Mouse (Mus musculus): ENCODE results near the gene Stard13. TPM values are rescaled to one million over a fixed set of nuclear protein-coding genes. Genes with fewer than 3 reads are reported as not detected.

Gene Stard13
- polyA plus RNA-seq, 1 experiment from 2014 or later = 20.6 TPM

GRCm38 (mm10) chr5:151071430-151071829 lies 162.2 kb downstream of the Stard13 start:
- Histone ChIP-seq H3K27me3 (ENCODE audit: control insufficient read depth, insufficient read depth, low read depth, low read length) (no peaks in the 10 kb centered on the region), H3K4me2 (ENCODE audit: low read depth, low read length) (no peak overlapping the region), H3K36me3 (ENCODE audit: control insufficient read depth, insufficient read depth, low read length) (peaks cover 4% of the 10 kb centered on the region), H3K9ac (ENCODE audit: low read length) (no peak overlapping the region), H3K4me3 (ENCODE audit: low read length) (no peak overlapping the region), H3K27ac (ENCODE audit: low read length) (no peak overlapping the region), H3K4me1 (replicated peaks; ENCODE audit: control insufficient read depth, insufficient read depth, low read length) (peaks cover 7% of the 10 kb centered on the region; the same call in 1 of the 2 replicates), H3K9me3 (ENCODE audit: control insufficient read depth, low read length) (peaks cover 5% of the 10 kb centered on the region; the same call in 1 of the 2 replicates)
- WGBS = 35% methylated on average over 6 of the region's 6 CpGs
- ATAC-seq (ENCODE audit: low read depth) = 0 out of 2 replicates have a peak, but pooled peaks have one; percentile 38

- Histone ChIP-seq H3K9me3 (ENCODE audit: control insufficient read depth, low read length) (peaks cover 5% of the 10 kb centered on the region; the same call in 1 of the 2 replicates), H3K27ac (ENCODE audit: low read length) (no peak overlapping the region), H3K36me3 (ENCODE audit: control insufficient read depth, insufficient read depth, low read length) (peaks cover 4% of the 10 kb centered on the region), H3K4me3 (ENCODE audit: low read length) (no peak overlapping the region), H3K4me2 (ENCODE audit: low read depth, low read length) (no peak overlapping the region), H3K27me3 (ENCODE audit: control insufficient read depth, insufficient read depth, low read depth, low read length) (no peaks in the 10 kb centered on the region), H3K4me1 (replicated peaks; ENCODE audit: control insufficient read depth, insufficient read depth, low read length) (peaks cover 9% of the 10 kb centered on the region; the same call in 1 of the 2 replicates), H3K9ac (ENCODE audit: low read length) (no peak overlapping the region)
- no peak for ATAC-seq (ENCODE audit: low read depth)
- WGBS = 66% methylated on average over 6 of the region's 6 CpGs
These were observed 162.7 kb downstream of the Stard13 start for GRCm38 (mm10) chr5:151070896-151071295.

GRCm38 (mm10) chr5:151069569-151069968 lies 164.1 kb downstream of the Stard13 start:
- no peak overlapping the region for H3K4me2 ChIP-seq (ENCODE audit: low read depth, low read length)
- no peak overlapping the region for H3K4me3 ChIP-seq (ENCODE audit: low read length)
- no peaks in the 10 kb centered on the region for H3K27me3 ChIP-seq (ENCODE audit: control insufficient read depth, insufficient read depth, low read depth, low read length)
- no peak overlapping the region for H3K9ac ChIP-seq (ENCODE audit: low read length)
- peaks cover 4% of the 10 kb centered on the region; the same call in 1 of the 2 replicates for H3K36me3 ChIP-seq (ENCODE audit: control insufficient read depth, insufficient read depth, low read length)
- H3K4me1 ChIP-seq (replicated peaks; ENCODE audit: control insufficient read depth, insufficient read depth, low read length) = peaks cover 10% of the 10 kb centered on the region; the same call in 1 of the 2 replicates
- H3K27ac ChIP-seq (ENCODE audit: low read length) = no peak overlapping the region
- 61% methylated on average over 2 of the region's 2 CpGs for WGBS
- H3K9me3 ChIP-seq (ENCODE audit: control insufficient read depth, low read length) = no peaks in the 10 kb centered on the region
- ATAC-seq (ENCODE audit: low read depth) = no peak

- Histone ChIP-seq H3K9me3 (ENCODE audit: control insufficient read depth, low read length) (peaks cover 8% of the 10 kb centered on the region; the same call in 1 of the 2 replicates), H3K27ac (ENCODE audit: low read length) (peak overlapping the region; percentile 61)
- WGBS = 52% methylated on average over 5 of the region's 5 CpGs
These were observed 167.6 kb downstream of the Stard13 start for GRCm38 (mm10) chr5:151066016-151066415.

GRCm38 (mm10) chr5:151065228-151065627 lies 168.4 kb downstream of the Stard13 start:
- Histone ChIP-seq H3K36me3 (ENCODE audit: control insufficient read depth, insufficient read depth, low read length) (peaks cover 25% of the 10 kb centered on the region), H3K4me3 (ENCODE audit: low read length) (no peak overlapping the region), H3K9me3 (ENCODE audit: control insufficient read depth, low read length) (peaks cover 8% of the 10 kb centered on the region; the same call in 1 of the 2 replicates), H3K4me2 (ENCODE audit: low read depth, low read length) (no peak overlapping the region), H3K9ac (ENCODE audit: low read length) (no peak overlapping the region), H3K27me3 (ENCODE audit: control insufficient read depth, insufficient read depth, low read depth, low read length) (no peaks in the 10 kb centered on the region), H3K27ac (ENCODE audit: low read length) (peak overlapping the region; percentile 61), H3K4me1 (replicated peaks; ENCODE audit: control insufficient read depth, insufficient read depth, low read length) (peaks cover 11% of the 10 kb centered on the region)
- 67% methylated on average over 1 of the region's 1 CpGs for WGBS
- ATAC-seq (ENCODE audit: low read depth) = peak; percentile 18; the same call in 1 of the 2 replicates

More at GRCm38 (mm10) chr5:151066016-151066415, 167.6 kb downstream of the Stard13 start:
- Histone ChIP-seq H3K4me3 (ENCODE audit: low read length) (no peak overlapping the region), H3K36me3 (ENCODE audit: control insufficient read depth, insufficient read depth, low read length) (peaks cover 25% of the 10 kb centered on the region), H3K27me3 (ENCODE audit: control insufficient read depth, insufficient read depth, low read depth, low read length) (no peaks in the 10 kb centered on the region), H3K4me1 (replicated peaks; ENCODE audit: control insufficient read depth, insufficient read depth, low read length) (0 out of 2 replicates have a peak, but pooled peaks cover 5% of the 10 kb centered on the region), H3K4me2 (ENCODE audit: low read depth, low read length) (no peak overlapping the region), H3K9ac (ENCODE audit: low read length) (no peak overlapping the region)
- ATAC-seq (ENCODE audit: low read depth) = peak; percentile 57

GRCm38 (mm10) chr5:151061942-151062341 lies 171.7 kb downstream of the Stard13 start:
- Histone ChIP-seq H3K9me3 (ENCODE audit: control insufficient read depth, low read length) (peaks cover 8% of the 10 kb centered on the region; the same call in 1 of the 2 replicates), H3K9ac (ENCODE audit: low read length) (no peak overlapping the region), H3K4me2 (ENCODE audit: low read depth, low read length) (no peak overlapping the region), H3K36me3 (ENCODE audit: control insufficient read depth, insufficient read depth, low read length) (peaks cover 25% of the 10 kb centered on the region), H3K27ac (ENCODE audit: low read length) (no peak overlapping the region), H3K27me3 (ENCODE audit: control insufficient read depth, insufficient read depth, low read depth, low read length) (no peaks in the 10 kb centered on the region), H3K4me1 (replicated peaks; ENCODE audit: control insufficient read depth, insufficient read depth, low read length) (peaks cover 14% of the 10 kb centered on the region), H3K4me3 (ENCODE audit: low read length) (no peak overlapping the region)
- WGBS = 97% methylated on average over 2 of the region's 2 CpGs
- no peak for ATAC-seq (ENCODE audit: low read depth)

- Histone ChIP-seq H3K9me3 (ENCODE audit: control insufficient read depth, low read length) (peaks cover 8% of the 10 kb centered on the region; the same call in 1 of the 2 replicates), H3K27me3 (ENCODE audit: control insufficient read depth, insufficient read depth, low read depth, low read length) (no peaks in the 10 kb centered on the region), H3K4me1 (replicated peaks; ENCODE audit: control insufficient read depth, insufficient read depth, low read length) (peaks cover 22% of the 10 kb centered on the region), H3K4me3 (ENCODE audit: low read length) (no peak overlapping the region), H3K4me2 (ENCODE audit: low read depth, low read length) (no peak overlapping the region), H3K9ac (ENCODE audit: low read length) (no peak overlapping the region), H3K27ac (ENCODE audit: low read length) (peak overlapping the region; percentile 70), H3K36me3 (ENCODE audit: control insufficient read depth, insufficient read depth, low read length) (peaks cover 29% of the 10 kb centered on the region)
- 50% methylated on average over 12 of the region's 12 CpGs for WGBS
- peak; percentile 45; the same call in 1 of the 2 replicates for ATAC-seq (ENCODE audit: low read depth)
These were observed 173.2 kb downstream of the Stard13 start for GRCm38 (mm10) chr5:151060476-151060875.

GRCm38 (mm10) chr5:151059772-151060171 lies 173.9 kb downstream of the Stard13 start:
- H3K27ac ChIP-seq (ENCODE audit: low read length) = no peak overlapping the region

GRCm38 (mm10) chr5:151059352-151059751 lies 174.3 kb downstream of the Stard13 start:
- WGBS = 88% methylated on average over 10 of the region's 10 CpGs
- Histone ChIP-seq H3K27me3 (ENCODE audit: control insufficient read depth, insufficient read depth, low read depth, low read length) (no peaks in the 10 kb centered on the region), H3K4me1 (replicated peaks; ENCODE audit: control insufficient read depth, insufficient read depth, low read length) (peaks cover 32% of the 10 kb centered on the region), H3K4me3 (ENCODE audit: low read length) (no peak overlapping the region), H3K36me3 (ENCODE audit: control insufficient read depth, insufficient read depth, low read length) (peaks cover 33% of the 10 kb centered on the region), H3K9me3 (ENCODE audit: control insufficient read depth, low read length) (peaks cover 8% of the 10 kb centered on the region; the same call in 1 of the 2 replicates), H3K4me2 (ENCODE audit: low read depth, low read length) (no peak overlapping the region), H3K9ac (ENCODE audit: low read length) (no peak overlapping the region), H3K27ac (ENCODE audit: low read length) (no peak overlapping the region)
- ATAC-seq (ENCODE audit: low read depth) = no peak

More at GRCm38 (mm10) chr5:151059772-151060171, 173.9 kb downstream of the Stard13 start:
- ATAC-seq (ENCODE audit: low read depth) = no peak
- Histone ChIP-seq H3K36me3 (ENCODE audit: control insufficient read depth, insufficient read depth, low read length) (peaks cover 33% of the 10 kb centered on the region), H3K4me2 (ENCODE audit: low read depth, low read length) (no peak overlapping the region), H3K9ac (ENCODE audit: low read length) (no peak overlapping the region), H3K27me3 (ENCODE audit: control insufficient read depth, insufficient read depth, low read depth, low read length) (no peaks in the 10 kb centered on the region), H3K4me1 (replicated peaks; ENCODE audit: control insufficient read depth, insufficient read depth, low read length) (peaks cover 29% of the 10 kb centered on the region), H3K9me3 (ENCODE audit: control insufficient read depth, low read length) (peaks cover 8% of the 10 kb centered on the region; the same call in 1 of the 2 replicates), H3K4me3 (ENCODE audit: low read length) (no peak overlapping the region)
- 75% methylated on average over 5 of the region's 5 CpGs for WGBS
